Mouse (Mus musculus): ENCODE results near the gene Gm4567. TPM values are rescaled to one million over a fixed set of nuclear protein-coding genes. Genes with fewer than 3 reads are reported as not detected.
"Not testable (repeated sequence)": the region's sequence is repeated elsewhere in the genome, so short reads cannot be mapped to it uniquely, and the experiment has no call there.

Gene Gm4567
- not detected for total RNA-seq (2021)

GRCm38 (mm10) chr7:22719610-22720009 is at the start of gene Gm4567:
TSS of gene Gm4567 (minus strand) at chr7:22719710.
- intact Hi-C loops (cut with DNase I) = not testable (repeated sequence)

GRCm38 (mm10) chr7:22761397-22761796 is 41.9 kb upstream of the Gm4567 start, which contains the start of gene Vmn1r157:
TSS of gene Vmn1r157 (plus strand) at chr7:22761697.
- intact Hi-C loops (cut with DNase I); DNase-seq (ENCODE audit: low spot score in 2 of 2): not testable (repeated sequence)

More at GRCm38 (mm10) chr7:22719610-22720009, at the start of gene Gm4567:
- not testable (repeated sequence) for DNase-seq (ENCODE audit: low spot score in 2 of 2)

GRCm38 (mm10) chr7:22692217-22692616 is 27.3 kb downstream of the Gm4567 start, which contains the start of gene Gm8693:
TSS of gene Gm8693 (minus strand) at chr7:22692317.
- intact Hi-C loops (cut with DNase I); DNase-seq (ENCODE audit: low spot score in 2 of 2): not testable (repeated sequence)

Other genes with a start within 250 kb of the Gm4567 start
- gene Vmn1r151, start 220.0 kb downstream of the Gm4567 start, total RNA-seq (2021) = not detected
- gene Vmn1r152, start 196.7 kb downstream of the Gm4567 start, total RNA-seq (2021) = not detected
- not detected for gene Gm8677, start 184.8 kb downstream of the Gm4567 start, total RNA-seq (2021)
- gene Gm4201, start 154.4 kb downstream of the Gm4567 start, total RNA-seq (2021) = not detected
- not detected for gene Gm4565, start 131.6 kb downstream of the Gm4567 start, total RNA-seq (2021)
- not detected for gene Vmn1r155, start 61.7 kb downstream of the Gm4567 start, total RNA-seq (2021)
- gene Gm8693, start 27.4 kb downstream of the Gm4567 start, total RNA-seq (2021) = not detected
- gene Vmn1r157, start 42.0 kb upstream of the Gm4567 start, total RNA-seq (2021) = not detected
- gene Vmn1r158, start 71.1 kb upstream of the Gm4567 start, total RNA-seq (2021) = not detected
- gene Vmn1r159, start 123.9 kb upstream of the Gm4567 start, total RNA-seq (2021) = not detected
- not detected for gene Vmn1r160, start 151.5 kb upstream of the Gm4567 start, total RNA-seq (2021)